Mouse (Mus musculus) left cerebral cortex, postnatal 25 days (tissue): ENCODE measurements around the gene Shisal2a. TPM values are rescaled to one million over a fixed set of nuclear protein-coding genes. Genes with fewer than 3 reads are reported as not detected.
A peak's percentile ranks its signal among the peaks of the same experiment; 100 is the strongest.
"Not testable (repeated sequence)": the region's sequence is repeated elsewhere in the genome, so short reads cannot be mapped to it uniquely, and the experiment has no call there.

Source experiments
- DNase-seq, 2 experiments: peaks; one replicate each; pipeline ENCODE4 v3.0.0; 2022; ENCODE audit warnings: low spot score in 2 of 2, mixed read lengths in 1 of 2
- intact Hi-C: fragments of 180-260 bp; cut with DNase I; formaldehyde crosslinking; loops from one replicate; pipeline ENCODE4 v1.15.1; 2025
- total RNA-seq, 2 experiments: library from RNA; stranded (reverse); gene quantifications; 2 replicates each; pipeline ENCODE4 v1.2.3; 2021

The Shisal2a gene
- total RNA-seq, 2 experiments from 2014 or later, result not detected

DNA sequence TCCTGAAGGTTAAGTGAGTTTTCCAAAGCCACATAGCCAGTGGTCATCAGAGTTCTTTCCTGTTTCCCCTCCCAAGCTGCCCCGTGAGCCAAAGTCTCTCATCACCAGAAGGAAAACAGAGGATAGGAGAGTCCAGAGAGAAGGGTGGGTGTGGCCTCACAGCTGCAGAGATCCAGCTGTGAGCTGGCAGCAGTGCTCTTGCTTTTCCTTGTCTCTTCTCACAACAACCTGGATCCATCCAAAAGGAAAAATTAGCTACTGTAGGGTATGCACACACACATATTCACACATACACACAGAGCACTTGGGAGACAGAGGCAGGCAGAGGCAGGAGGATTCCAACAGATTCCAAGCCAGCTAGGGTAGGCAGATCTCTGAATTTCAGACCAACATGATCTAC lies 2.9 kb upstream of the Shisal2a start:
- no peak for DNase-seq
- intact Hi-C loops, result no loop called here

DNA sequence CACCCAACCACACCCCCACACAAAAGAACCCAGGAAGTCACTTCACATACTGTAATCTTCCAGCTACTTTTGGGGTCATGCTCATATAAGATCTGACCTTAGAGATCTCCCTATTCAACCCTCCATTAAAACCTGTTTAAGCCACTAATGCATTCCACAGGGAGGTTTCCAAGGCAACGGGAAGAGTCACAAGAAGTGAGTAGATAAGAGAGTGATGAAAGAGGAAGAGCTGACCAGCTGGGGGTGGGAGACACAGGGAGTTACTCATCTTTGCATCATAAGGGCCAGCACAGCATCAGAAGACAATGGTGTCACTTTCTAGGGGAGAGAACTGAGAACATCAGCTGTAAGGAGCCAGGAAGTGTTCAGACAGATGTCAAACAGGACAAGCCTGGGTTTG lies 3.0 kb downstream of the Shisal2a start:
- intact Hi-C loops, result no loop called here
- DNase-seq, result no peak

DNA sequence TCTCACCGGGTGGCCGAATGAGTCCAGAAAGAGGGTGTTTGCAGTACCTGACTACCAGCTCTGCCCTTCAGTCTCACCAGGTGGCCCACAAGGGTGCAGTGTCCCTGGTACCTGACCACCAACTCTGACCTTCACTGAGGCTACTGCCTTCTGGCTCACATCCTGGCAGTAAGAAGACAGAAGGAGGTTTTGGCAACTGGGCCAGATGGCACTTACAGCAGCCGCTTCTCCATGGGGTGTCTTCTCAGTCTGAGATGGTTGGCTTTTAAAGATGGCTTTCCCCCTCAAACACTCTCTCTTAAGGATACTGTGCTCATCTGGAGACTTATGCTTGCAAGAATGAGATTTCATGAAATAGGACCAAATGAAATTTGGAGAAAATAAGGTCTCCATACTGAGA lies 3.7 kb downstream of the Shisal2a start:
- no peak for DNase-seq
- intact Hi-C loops, result no loop called here

DNA sequence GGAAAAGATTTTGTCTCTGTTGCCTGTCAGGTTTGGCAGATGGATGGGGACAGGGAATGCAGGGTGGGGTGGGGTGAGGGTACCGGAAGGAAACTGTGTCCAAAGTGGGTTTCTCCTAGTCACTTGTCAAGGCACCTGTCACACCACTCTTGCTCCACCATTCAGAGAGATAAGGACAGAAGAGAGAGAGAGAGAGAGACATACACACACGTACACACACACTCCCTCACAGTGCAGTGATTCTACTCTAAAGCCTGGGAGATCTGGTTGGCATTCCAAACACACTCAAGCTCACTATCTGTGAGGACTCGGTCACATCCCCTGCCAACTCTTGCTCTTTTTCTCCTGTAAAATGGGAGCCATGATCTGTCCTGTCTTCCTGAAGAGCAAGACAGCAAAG lies 11.0 kb downstream of the Shisal2a start:
- DNase-seq, result no peak
- intact Hi-C loops, result no loop called here

DNA sequence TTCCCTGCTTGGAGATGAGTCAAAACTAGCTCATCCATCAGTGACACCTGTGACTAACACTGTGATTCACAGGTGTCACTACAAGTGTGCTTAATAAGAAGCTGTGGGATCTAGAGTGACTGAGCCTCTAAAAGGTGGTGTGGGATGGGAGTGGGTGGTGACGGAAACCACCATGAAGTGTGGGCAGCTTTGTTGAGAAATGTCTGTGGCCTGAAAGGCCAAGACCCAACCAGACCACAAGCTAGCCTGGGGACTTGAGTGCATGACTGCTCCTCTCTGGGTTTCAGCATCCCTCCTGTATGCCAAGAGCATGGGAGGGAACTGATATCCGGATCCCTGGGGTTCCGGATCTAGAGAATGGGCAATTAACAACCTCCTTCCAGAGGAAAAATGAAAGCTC lies 11.7 kb downstream of the Shisal2a start:
- no peak for DNase-seq
- intact Hi-C loops, result no loop called here

DNA sequence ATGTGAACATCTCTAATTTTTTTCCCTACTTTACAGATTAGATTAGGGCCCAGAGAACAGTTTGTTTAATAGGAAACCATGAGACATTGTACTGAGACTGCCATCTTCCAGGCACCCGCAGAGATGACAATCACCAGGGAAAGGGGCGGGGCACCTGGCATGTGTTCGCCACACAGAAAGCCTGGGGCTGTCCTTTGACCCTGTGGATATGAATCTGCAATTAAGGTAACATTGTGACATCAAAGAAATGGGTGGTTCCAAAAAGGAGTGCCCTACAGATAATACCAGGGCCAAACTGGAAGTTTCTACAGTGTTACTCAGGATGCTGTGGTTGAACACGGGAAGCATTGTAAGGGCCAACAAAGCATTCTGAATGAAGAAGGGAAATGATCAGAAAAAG lies 12.7 kb downstream of the Shisal2a start:
- intact Hi-C loops, result no loop called here
- DNase-seq, result no peak

DNA sequence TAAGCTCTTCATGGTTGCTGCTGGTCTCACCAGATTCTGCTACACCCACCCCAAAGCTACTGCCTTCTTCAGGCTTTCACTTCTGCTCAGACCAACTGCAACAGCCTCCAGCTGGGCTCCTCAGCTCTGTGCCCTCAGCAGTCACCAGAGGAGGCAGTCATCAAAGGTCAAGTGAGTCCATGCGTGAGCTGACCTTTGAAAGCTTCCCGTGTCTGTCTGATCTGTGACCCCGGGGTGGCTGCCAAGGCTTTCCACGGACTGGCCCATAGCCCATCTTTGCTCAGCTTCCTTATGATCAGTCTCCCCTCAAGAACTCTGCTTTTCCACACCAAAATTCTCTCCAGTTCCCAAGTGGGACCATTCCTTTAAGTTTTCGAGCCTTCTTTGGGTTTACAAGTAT lies 13.9 kb downstream of the Shisal2a start:
- no peak for DNase-seq
- intact Hi-C loops, result no loop called here

DNA sequence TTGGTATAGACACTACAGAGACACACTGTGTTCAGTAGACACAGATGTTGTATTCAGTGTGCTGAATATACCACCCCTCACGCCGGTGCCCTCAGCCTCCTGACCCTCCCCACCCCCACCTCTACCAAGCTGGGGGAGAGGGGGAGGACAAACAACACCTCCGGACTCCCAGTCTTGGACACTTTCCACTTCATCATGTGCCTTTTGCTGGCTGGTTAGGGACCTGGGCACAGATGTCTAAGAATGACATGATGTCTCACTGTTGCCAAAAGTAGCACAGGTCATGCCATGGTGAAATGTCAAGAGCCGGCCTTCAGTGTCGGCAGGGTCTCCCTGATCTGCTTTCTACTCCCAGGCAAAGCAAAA lies 19.1 kb downstream of the Shisal2a start:
- no peak for DNase-seq
- intact Hi-C loops, result no loop called here

DNA sequence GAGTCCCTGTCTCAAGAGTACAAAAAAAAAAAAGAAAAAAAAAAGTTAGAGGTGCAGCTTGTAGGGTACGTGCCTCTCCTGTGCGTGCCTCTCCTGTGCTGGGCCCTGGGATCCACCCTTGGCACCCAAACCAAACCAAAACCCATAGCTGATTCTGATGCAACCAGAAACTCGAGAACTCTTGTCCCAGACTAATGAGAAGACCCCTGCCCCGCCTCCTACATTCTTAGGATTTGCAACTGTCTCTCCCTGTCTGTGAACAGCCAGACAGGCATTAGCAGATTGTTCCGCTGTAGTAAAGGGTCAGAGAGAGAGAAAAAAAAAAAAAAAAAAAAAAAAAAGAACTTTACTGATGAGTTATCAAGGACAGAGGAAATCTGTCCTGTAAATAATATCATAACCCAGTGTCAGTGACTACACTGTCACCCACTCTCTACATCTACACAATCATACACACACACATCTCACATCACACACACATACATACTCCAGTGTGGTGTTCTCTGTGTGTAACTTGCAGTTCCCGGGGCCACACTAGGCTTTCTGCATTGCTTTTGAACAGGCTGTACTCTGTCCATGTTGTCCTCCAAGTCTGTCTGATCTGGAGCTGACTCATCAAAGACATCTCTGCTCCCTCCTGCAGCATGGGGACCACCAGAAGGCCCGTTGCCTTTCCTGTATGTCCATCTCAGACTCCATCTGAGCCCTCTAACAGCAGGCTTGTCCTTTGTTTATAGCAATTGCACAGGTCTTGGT lies 19.6 kb downstream of the Shisal2a start:
- intact Hi-C loops, result no loop called here
- DNase-seq, result no peak

DNA sequence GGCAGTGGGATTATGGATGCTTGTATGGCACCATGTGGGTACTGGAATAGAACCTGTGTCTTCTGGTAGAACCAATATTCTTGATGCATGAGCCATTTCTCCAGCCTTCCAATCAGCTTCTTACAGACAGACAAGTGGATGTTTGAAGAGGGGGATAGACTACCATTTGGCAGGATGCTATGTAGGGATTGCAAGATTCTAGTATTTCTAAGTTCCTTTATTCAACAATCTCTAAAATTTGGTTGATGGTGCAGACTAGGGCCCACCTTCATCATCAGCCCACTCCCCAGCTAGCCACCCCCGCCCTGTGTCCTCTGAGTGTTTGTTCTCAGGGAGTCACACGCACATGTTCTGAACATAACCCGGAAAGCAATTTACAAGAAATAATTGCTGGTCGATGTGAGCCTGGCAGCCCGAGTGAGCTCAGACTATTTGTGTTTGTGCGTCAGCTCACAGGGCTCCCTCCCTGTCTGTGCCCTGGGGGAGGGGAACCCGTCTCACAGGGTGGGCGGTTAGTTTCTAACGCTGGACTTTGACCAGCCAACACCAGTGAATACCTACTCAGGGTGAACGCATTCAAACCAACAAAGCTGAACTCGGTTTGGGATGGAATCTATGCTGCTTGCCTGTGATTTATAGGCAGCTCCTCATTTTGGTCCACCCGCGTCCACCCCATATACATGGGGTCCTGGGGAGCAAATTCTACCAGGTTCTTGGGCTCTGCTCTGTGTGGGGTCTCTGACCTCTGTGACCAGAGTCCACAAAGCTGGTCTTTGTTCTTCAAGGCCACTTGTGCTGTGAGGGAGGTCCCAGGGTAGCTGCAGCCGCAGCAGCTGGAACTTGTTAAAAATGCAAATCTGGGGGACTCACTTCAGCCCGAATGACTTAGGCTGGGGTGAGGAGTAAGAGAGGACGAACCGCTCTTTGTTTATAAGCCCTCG lies 20.6 kb downstream of the Shisal2a start:
- intact Hi-C loops, result no loop called here
- DNase-seq, result no peak

DNA sequence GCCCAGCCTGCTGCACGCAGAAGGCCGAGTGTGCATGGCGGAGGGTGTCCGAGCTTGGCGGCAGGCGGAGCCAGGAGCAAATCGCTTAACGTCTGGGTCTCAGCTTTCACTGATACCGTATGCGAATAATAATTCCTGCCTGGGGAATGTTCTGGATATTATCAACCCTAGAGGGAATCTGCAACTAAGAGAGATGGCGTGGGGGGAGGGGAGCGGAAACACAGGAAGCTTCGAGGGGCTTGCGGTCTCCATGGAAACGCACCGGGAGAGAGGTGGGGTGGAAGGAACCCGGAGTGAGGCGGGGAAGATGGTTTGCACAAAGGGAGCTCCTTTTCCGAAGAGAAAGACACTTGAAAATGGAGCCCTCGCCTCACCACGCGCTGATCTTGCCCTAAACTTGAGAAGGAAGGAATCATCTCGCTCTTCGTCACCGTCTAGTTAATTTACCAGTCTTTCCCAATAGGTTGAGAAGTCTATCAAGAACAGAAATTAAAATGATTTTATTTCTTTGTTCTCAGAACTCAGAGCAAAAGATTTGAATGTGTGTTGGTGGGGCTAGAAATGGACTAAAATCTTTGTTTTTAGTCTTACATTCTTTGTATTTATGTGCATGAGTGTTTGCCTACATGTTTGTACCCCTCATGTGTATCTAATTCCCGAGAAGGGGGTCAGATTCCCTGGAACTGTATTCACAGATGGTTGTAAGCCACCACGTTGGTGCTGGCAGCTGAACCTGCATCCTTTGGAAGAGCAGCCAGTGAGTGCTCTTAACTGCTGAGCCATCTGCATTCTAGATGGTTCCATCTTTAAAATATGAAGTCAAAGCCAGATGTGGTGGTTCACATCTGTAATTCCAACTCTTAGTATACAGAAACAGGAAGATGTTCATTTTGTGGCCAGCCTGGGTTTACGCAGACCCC lies 22.8 kb downstream of the Shisal2a start:
- DNase-seq, result peak; percentile 49 to 52
- intact Hi-C loops, result no loop called here

DNA sequence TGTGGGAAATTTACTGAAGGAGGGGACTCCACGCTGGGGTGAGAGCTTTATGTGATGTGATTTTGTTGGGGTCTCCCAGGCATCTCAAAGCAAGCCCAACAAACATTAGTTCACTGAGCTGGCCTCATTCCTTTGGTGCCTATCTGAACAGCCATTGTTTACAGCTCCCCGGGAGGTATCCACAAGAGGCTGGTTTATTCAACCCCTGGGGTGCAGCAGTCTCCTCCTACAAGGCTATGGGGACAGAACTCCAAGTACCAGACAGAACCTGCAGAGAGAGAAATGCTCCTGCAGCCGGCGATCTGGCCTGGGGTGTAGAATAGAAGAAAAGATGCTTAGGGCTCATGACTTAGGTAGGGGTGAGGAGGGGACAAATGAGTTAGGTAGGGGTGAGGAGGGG lies 24.7 kb downstream of the Shisal2a start:
- intact Hi-C loops, result no loop called here
- DNase-seq, result no peak

DNA sequence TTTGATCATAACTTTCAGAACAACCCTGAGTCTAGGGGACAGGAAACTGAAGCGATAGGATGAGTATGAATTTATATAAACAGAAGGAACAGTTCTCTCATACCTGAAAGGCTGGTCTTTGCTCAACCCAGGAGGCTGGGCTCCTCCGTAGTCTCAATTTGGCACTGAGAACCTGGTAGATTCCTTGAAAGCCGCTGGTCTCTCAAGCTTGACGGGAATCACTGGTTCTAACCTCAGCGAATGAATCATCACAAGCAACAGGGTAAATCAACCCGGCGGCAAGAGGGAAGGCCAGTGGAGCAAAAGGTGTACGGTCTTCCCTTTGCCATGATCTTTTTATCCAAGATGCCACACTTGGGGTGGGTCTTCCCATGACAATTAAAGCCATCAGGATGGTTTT lies 25.7 kb downstream of the Shisal2a start:
- DNase-seq, result no peak
- intact Hi-C loops, result no loop called here

DNA sequence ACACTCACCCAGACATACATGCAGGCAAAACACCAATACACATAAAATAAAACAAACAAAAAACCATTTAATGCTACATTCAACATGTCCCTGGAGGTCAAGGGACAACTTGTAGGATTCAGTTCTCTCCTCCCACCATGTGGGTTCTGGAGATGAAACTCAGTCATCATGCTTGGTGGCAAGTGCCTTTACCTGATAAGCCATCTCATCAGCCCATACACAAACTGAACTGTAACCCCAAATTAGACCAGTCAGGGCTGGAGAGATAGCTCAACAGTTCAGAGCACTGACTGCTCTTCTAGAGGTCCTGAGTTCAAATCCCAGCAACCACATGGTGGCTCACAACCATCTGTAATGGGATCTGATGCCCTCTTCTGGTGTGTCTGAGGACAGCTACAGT lies 29.6 kb downstream of the Shisal2a start:
- intact Hi-C loops, DNase-seq: not testable (repeated sequence)

DNA sequence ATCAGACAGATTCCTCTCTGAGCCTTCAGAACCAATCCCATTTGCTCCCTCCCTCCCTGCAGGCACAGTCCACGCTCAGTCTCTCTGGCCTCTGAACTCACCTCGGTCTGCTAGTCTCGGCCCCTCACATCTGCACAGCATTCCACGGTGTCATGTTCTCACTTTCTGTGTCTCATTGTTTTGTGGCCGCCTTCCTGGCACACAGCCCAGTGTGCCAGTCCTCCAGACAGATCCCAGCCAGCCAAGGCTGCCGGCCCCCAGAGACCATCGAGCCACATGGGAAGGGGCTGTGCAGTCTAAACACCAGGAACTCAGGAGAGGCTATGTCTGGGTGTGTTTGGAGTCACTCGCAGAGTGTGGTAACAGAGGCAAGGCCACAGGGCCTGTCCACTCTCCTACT lies 32.3 kb downstream of the Shisal2a start:
- intact Hi-C loops, result no loop called here
- DNase-seq, result no peak

DNA sequence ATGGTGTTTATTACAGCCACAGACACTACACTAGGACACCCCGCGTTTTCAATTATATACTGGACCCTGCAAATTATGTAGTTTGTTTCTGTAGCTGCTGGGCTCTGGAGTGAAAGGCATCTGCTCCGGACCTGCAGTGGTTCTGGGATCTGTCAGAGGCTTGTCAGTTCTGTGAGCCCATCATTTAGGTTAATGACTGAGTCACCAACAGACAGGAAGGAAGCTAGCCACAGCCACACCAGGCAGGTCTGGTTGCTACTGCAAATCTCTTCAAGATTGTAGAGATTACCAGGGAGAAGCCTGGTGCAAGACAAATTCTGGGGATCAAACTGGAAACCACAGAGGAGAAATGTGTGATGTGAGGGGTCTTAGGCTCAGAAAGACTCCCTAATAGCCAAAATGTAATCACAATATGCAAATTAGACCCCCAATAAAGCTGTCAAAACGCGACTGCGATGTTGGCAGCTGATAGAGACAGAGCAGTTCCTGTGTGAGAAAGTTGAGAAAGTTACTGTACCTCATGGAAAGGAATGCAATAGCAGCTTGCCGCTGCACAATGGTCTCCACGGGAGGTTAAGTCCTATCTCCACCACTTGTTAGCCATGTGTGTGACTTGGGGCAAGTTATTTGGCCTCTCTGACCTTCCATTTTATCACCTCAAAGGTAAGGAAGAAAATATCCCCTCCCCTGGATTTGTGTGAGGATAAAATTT lies 33.2 kb downstream of the Shisal2a start:
- intact Hi-C loops, result no loop called here
- DNase-seq, result no peak

DNA sequence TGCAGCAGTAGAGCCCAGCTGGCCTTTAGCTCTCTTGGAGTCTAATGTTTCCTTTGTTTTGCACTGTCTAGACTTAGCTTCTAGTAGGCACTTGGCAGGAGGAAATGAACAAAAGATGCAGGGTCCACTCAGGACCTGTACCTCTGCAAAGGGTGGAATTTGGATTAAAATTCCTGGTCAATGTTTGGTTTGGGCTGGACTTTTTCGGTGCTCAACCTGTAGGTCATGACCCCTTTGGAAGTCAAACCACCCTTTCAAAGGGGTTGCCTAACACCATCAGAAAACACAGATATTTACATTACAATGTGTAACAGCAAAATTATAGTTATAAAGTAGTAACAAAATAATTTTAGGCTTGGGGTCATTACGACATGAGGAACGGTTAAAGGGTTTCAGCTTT lies 34.1 kb downstream of the Shisal2a start:
- no peak for DNase-seq
- intact Hi-C loops, result no loop called here

DNA sequence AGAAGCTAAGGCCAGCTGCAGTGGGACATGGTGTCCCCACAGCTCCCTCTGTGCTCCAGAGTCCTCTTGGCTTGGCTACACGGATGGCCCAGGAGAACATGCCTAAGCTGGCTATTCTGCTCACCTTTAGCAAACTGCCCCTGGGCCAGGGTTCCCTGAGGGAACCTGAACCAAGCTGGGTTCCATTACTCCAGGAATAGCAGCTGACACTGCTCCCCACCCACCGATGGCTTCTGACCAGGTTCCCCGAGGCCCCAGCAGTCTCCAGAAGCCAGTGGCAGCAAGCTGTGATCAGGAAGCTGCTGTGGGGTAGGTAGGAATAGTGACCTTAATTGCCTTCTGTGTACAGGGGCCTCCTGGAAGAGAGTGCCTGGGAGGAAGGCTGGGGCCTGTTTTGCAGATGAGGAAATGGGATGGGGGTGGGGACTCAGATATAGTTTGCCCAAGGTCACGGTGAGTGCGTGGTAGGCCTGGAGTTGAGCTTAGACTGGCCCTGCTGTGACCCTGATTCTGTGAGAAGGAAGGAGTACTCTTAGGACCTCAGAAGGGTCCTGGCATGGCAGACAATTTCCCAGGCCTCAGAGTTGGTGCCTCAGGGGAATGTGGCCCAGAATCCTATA lies 34.8 kb downstream of the Shisal2a start:
- no peak for DNase-seq
- intact Hi-C loops, result no loop called here

DNA sequence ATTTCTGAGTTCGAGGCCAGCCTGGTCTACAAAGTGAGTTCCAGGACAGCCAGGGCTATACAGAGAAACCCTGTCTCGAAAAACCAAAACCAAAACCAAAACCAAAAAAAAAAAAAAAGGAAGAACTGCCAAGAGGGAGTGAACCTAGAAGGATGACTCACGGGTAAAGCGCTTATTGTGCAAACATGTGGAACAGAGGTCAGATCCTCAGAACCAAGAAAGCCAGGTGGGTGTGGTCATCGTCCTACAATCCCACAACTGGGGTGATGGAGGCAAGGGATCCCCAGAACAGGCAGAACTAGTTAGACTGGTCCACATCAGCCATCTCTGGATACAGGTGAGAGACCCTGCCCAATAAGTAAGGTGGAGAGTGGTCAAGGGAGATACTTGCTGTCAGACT lies 36.0 kb downstream of the Shisal2a start:
- DNase-seq, result no peak
- intact Hi-C loops, result no loop called here
